Mouse (Mus musculus): ENCODE results near the gene Stradb.

DNA sequence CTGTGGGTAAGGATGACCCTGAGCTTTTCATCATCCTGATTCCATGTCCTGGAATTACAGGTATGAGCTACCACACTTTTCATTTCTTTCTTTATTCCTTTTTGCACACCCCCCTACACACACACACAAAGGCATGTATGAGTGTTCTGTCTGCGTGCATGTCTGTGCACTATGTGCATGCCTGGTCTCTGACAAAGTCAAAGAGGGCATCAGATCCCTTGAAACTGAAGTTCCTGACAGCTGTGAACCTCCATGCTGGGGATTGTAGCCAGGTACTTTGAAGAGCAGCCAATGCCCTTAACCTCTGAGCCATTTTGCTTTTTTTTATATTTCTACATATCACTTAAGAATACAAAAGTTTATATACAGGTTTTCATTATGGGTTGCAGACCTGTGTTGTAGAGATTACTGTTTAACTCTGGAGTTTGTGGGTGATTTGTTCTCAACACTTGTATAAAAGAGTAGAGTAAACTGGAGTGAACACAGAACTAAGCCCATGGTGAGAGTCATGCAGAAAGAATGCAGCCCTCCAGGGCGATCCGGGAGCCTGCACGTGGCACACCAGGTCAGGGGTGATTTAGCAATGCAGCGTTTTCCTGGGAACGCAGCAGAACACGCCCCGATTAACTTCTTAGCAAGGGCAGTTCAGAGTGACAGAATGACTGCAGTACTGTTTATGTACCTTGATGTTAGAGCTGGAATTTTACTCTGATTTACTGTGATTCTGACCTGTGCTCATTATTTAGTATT is 22.2 kb upstream of the Stradb start:
- TF ChIP-seq CTCF (IDR thresholded peaks at IDR 0.05; ENCODE audit: low read depth, low read length) (no peak), POLR2A (IDR thresholded peaks at IDR 0.05; ENCODE audit: extremely low read depth, insufficient read depth, low read length) (no peak)
